Mouse (Mus musculus) spleen, postnatal 4 days (tissue): ENCODE results near the gene Arid1b.

Experiments
- DNase-seq, 2 experiments: peaks; one replicate each; pipeline ENCODE4 v3.0.0; 2022; ENCODE audit warnings: low spot score in 2 of 2

The Arid1b gene

GRCm38 (mm10) chr17:5210891-5211290 lies 216.8 kb downstream of the Arid1b start:
- no peak for DNase-seq

DNA sequence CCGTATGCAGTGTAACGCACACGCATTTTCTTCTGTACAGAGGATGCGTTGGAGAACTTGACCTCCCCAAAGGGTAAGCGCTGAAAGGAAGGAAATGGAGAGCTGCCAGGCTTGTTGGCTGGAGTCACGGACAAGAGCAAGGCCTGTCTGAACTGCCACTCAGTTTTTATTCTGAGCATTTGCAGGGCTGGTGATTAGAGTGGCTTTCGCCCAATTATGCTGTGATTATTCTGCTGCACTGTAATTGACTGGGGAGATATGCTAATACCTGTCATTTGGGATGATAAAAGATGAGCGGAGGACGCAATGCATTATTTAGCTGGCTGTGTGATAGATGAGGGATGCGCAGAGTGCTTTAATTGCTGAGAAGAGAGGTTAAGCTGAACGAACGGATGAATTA lies 218.0 kb downstream of the Arid1b start:
- no peak for DNase-seq

GRCm38 (mm10) chr17:5213441-5213840 lies 219.3 kb downstream of the Arid1b start:
- DNase-seq = no peak

DNA sequence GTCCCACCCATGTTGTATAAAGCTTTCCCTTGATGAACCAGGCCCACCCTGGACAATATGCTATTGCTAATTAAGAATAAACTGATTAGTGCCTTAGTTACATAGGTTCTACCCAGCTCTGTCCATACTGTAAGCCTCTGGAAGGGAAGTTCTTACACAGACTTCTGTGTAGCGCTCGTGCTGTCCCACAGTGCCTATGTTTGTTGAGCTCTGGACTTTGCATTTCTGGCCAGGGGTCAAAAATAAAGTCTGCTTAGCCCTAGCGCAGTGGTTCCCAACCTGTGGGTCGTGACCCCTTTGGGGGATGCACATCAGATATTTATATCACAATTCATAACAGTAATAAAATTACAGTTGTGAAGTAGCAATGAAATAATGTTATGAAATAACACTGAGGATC lies 221.2 kb downstream of the Arid1b start:
- no peak for DNase-seq

DNA sequence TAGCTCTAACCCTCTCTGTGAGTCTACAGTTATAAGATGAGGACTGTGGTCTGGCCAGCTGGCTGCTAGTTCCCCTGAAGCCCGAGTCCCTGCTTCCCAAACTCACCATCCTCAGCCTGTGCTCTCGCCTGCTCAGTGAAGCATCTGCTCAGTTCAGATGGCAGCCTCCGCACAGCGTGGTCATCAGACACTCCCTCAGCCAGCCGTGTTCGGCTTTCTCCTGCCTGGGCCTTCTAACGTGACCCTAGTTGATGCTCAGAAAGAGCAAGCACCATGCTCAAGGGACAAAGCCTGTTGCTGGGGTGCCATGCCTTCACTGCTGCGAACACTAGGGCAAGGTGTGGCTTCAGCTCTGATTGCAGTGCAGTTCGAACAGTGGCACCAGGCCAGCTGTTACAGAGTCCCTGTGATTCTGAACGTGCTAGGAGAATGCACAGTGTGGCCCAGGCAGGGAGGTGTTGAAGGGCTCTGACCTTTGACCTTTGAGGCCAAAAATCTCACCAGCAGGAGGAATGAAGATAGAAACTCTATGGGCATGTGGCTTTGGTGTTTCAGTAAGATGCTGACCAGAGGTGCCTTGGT lies 222.9 kb downstream of the Arid1b start:
- no peak for DNase-seq

DNA sequence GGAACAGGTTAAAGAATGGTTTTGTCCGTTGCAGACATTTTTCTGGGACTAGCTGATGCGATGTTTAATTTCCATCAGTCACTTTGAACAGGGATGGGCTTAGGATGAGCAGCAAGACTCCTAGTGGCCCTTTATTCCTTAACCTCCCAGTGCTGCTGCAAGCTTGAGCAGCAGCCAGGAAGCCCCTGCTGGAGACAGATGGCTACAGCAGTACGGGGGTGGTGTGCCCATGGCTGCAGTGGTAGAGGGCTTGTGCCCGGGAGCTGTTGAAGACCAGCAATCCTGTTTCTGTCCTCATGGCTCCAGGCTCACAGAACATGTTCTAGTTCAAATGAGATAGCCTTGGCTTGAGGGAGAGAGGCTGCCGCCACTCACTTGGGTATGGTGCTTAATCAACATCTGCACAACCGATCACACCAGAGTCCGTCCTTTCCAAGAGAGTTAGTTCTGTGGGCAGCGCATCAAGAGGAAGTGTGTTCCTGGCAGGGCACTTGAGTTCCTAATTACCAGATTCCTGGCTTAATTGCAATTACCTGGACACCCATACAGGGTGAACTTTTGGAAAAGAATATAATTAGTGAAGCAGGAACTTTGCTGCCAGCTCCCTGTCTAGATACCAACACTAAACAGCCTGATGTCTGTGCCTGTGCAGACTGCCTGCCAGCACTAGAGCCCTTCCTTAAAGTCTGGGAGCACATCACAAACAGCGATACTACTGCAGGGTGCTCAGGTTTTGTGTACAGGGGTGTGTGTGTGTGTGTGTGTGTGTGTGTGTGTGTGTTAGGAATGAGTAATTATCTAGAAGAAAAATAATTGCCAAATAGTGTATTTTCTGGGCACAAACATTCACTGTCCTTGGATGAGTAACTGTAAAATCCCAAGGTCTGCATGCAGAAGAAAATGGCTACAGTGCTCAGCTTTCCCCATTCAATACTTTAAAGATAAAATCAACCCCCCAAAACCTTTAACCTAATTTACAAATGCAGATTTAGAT lies 224.0 kb downstream of the Arid1b start:
- DNase-seq = no peak

DNA sequence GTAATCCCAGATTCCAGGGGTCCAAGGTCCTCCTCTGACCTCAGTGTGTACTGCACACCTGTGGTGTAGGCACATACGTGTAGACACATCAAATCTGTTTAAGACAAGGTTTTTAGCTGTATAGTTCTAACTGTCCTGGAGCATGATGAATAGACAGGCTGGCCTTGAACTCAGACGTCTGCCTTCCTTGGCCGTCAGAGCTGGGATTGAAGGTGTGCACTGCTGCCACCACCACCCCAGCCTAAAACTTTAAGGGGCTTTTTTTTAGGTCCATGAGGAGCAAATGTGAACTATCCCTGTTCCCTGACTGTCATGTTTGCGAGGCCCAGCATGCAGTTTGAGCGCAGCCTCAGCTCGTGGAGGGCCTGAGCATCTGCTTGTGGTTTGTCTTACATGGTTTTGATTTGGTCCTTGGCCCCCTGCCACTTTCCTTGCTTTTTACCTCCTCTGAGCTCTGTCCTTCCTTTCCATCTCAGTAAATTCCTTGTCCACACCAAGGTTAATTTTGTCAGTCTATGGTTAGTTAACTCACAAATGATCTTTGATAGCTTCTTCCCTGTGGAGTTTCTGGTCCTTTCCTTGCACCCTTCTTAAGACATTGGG lies 224.9 kb downstream of the Arid1b start:
- DNase-seq = no peak

DNA sequence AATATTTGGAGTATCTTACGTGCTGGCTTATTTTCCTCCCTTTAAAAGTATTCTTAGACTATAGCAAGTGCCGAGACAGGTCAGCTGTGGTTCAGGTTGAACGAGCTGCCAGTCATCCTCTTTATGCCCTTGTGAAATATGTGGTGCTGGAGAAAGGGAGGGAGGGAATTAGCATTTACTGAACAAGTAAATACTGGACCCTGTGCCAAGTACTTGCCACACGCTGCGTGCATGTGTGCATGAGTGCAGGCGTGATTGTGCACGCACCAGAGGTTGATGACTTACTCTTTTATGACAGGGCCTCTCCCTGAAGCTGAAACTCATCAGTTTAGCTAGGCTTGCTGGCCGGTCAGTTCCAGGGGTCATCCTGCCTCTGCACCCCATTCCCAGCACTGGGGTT lies 226.9 kb downstream of the Arid1b start:
- no peak for DNase-seq

DNA sequence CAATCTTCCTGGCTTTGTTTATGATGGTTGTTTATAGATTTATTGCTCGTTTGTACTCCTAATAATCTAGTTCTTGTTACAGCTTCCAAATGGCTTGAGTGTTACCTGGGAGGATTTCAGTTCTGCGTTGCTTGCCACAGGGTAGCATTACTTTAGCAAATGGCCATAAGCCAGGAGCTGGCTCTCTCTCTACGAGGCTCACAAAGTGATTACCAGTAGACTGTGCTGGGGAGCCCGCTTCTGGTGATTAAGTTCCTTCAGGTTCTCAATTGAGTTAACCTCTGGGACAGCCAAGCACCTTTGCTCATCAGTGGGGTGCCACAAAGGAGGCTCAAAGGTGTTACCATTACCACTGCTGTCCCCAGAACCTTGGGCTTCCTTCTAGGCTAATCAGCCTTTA lies 227.4 kb downstream of the Arid1b start:
- no peak for DNase-seq

GRCm38 (mm10) chr17:5222827-5223226 lies 228.7 kb downstream of the Arid1b start:
- DNase-seq = no peak

DNA sequence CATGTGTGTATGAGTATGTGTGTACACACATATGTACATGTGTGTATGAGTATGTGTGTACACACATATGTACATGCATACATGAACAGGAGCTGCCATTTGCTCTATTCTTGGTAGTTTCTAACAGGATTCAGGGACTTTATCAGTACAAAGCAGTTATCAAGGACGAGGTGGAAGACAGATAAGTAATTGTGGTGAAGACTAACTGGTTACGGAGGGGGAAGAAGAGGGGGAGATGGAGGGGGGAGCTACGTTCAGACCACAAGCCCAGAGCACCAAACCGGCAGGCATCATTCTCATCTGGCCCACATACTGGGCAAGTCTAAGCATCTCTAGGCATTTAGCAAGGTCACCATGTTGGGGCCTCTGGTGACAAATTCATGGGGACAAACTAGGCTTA lies 230.8 kb downstream of the Arid1b start:
- DNase-seq = no peak

DNA sequence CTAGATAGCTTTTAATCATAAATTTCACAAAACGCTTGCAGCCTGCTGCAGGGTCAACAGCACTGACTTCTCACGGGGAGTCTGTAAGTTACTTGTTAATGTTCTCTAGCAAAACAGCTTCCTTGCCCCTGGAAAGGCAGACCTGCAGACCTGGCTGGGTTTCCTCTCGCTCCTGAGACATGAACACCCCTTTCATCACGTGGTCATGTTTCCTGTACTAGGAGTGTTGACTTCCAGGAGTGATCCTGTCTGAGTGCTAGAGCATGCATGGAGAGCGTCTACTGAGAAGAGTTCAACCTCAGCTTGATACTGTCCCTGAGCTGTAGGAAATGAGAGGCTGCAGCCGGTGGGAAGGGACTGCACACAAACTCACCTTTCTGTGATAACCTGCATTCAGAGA lies 233.0 kb downstream of the Arid1b start:
- no peak for DNase-seq

- DNase-seq = no peak
These were observed 234.0 kb downstream of the Arid1b start for GRCm38 (mm10) chr17:5227950-5228615.

DNA sequence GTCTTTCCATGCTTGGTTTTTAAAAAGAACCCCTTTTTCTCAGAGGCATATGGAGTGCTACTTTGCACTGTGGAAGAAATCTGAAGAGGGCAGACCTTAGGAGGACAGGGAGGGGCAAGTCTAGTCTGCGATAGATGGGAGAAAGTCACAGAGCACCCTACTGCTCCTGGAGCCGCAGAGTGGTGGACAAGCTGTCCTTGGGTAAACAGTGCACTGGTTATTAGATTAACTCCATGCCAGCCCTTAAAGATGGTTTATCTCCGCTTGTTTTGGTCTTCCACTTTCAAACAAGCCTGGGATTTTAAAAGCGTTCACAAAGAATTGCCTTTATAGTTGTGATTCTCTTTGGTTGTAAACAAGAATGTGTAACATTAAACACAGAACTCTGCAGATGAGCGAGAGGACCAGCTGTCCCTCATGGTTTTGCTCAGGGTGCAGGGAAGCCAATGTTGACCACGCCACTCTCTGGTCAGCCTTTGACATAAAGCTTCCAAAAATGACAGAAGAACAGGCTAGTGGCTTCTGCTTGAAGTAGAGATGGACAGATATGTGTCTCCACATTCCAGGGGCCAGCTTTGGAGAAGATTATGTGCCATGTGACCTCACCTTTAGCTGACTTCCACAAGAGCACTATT lies 234.6 kb downstream of the Arid1b start:
- DNase-seq = no peak

DNA sequence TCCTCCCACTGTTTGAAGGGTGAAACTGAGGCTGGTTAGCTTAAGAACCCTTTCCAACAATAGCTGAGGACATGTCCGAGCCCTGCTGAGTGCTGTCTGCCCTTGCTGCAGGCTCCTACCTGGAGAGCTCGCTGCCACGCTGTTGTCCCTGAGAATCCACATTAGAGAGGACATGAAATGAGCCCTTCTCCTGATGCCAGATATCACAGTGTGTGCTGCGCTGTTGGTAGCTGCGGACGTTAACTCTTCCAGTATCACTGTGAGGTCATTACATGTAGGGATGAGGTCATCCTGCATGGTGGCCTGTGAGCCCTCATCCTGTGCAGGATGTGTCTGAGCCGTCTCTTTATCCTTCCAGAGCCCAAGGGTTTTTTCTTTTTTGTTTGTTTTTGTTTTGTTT lies 235.9 kb downstream of the Arid1b start:
- no peak for DNase-seq

DNA sequence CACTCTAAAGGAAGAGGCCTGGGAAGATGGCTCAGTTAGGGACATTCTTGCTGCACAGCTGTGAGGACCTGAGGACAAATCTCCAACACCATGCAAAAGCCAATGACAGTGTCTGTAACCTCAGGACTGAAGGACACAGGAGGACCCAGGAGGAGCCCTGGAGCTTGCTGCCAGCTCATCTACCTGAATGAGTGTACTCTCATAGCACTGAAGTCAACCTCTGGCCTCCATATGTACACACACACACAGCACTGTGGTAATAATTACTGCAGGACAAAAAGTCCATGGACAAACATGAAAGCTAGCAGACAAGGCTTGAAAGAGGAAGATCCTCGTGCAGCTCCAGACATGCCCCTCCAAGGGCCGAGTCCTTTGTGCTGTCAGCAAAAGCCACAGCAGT lies 238.0 kb downstream of the Arid1b start:
- DNase-seq = no peak

- DNase-seq = no peak
These were observed 239.9 kb downstream of the Arid1b start for GRCm38 (mm10) chr17:5233991-5234390.

GRCm38 (mm10) chr17:5235057-5235456 lies 240.9 kb downstream of the Arid1b start:
- DNase-seq = no peak

DNA sequence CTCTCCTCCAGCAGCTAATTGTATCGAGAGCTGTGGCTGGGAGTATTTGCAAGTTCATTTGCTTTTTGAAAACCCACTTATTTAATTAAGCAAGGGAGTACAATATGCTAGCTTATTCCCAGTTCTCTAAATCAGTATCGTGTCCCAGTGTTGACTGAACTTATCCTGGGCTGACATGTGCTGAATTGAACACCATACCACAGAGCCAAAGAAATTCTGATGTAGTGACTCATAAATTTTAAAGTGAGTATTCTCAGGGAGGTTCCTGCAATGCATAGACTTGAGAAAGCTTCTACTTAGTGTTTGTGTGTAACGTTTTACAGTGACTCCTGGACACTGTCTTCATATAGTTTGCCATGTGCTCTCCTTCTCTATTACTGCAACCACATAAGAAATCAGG lies 243.6 kb downstream of the Arid1b start:
- DNase-seq = no peak

GRCm38 (mm10) chr17:5238387-5239245 lies 244.5 kb downstream of the Arid1b start:
- DNase-seq = no peak

DNA sequence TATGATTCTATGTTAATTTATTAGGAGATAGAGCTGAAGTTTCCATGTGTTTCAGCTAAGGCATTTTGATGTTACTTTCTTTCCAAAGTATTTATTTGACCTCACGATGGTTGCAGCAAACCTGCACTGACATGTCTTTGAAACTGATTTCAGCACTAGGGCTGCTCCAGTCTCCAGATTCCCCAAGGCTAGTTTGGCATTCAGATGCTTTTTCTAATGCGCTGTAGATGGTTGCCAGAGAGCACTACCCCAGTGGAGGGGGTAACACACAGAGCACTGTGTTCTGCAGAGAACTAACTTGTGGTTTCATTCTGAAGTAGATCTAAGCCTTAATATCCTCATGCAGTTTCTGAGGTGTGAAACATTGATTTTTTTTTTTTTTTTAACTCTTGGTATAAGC lies 250.4 kb downstream of the Arid1b start:
- no peak for DNase-seq
